Mouse (Mus musculus) hindbrain, embryonic 16.5 days (tissue): Measurements from ENCODE around the gene Prss57. TPM values are rescaled to one million over a fixed set of nuclear protein-coding genes. Genes with fewer than 3 reads are reported as not detected.

Experiments
- ATAC-seq: fragments of 200-750 bp; cut with Nextera tagmentation; 2 replicates; pipeline ENCODE4 v1.8.0; 2017; ENCODE audit warnings: moderate TSS enrichment, moderate library complexity
- H3K27ac ChIP-seq: fragments of 300-500 bp; sonication (generic); 2 replicates; pipeline ENCODE4 v1.5.1; 2014; ENCODE audit warnings: low read depth, mild to moderate bottlenecking, control low read depth, low read length, moderate library complexity
- H3K27me3 ChIP-seq: fragments of 300-500 bp; sonication (generic); replicated peaks from 2 replicates; pipeline ENCODE4 v1.6.1; 2014; ENCODE audit warnings: low read length; ENCODE audit not compliant: control insufficient read depth, insufficient read depth
- H3K36me3 ChIP-seq: fragments of 300-500 bp; sonication (generic); 2 replicates; pipeline ENCODE4 v1.6.1; 2014; ENCODE audit warnings: mild to moderate bottlenecking, low read length, moderate library complexity, mixed read lengths; ENCODE audit not compliant: control insufficient read depth, insufficient read depth
- H3K4me1 ChIP-seq: fragments of 300-500 bp; sonication (generic); 2 replicates; pipeline ENCODE4 v1.6.1; 2014; ENCODE audit warnings: low read depth, low read length; ENCODE audit not compliant: control insufficient read depth, insufficient read depth
- H3K4me2 ChIP-seq: fragments of 300-500 bp; sonication (generic); 2 replicates; pipeline ENCODE4 v1.6.1; 2014; ENCODE audit warnings: mild to moderate bottlenecking, low read length, control low read depth, moderate library complexity
- H3K4me3 ChIP-seq: fragments of 300-500 bp; sonication (generic); 2 replicates; pipeline ENCODE4 v1.5.1; 2014; ENCODE audit warnings: mild to moderate bottlenecking, low read length, control low read depth, moderate library complexity
- H3K9ac ChIP-seq: fragments of 300-500 bp; sonication (generic); 2 replicates; pipeline ENCODE4 v1.6.1; 2014; ENCODE audit warnings: low read depth, mild to moderate bottlenecking, control low read depth, low read length, moderate library complexity
- H3K9me3 ChIP-seq: fragments of 300-500 bp; sonication (generic); 2 replicates; pipeline ENCODE4 v1.6.1; 2014; ENCODE audit warnings: mild to moderate bottlenecking, low read length, moderate library complexity; ENCODE audit not compliant: control insufficient read depth
- WGBS: fragments of 180-500 bp; shearing (Covaris S2); extraction: QIAGEN DNeasy Blood & Tissue Kit; methylation state at CpG from one replicate; pipeline ENCODE4 v1.1.7; 2014; 5-methylcytosine and 5-hydroxymethylcytosine counted together
- polyA plus RNA-seq: library from polyadenylated mRNA; unstranded; fragments of >200 nt; fragmentation: Nextera tagmentation; extraction: Ambion mirVana; gene quantifications from 2 replicates; pipeline ENCODE4 v1.2.1, GENCODE M21; 2015

Prss57 gene
- polyA plus RNA-seq, 1 experiment from 2014 or later: not detected

- Histone ChIP-seq H3K9ac (no peak overlapping the region), H3K27ac (no peak overlapping the region; the same call in 1 of the 2 replicates), H3K4me3 (no peak overlapping the region), H3K27me3 (no peaks in the 10 kb centered on the region), H3K4me2 (no peak overlapping the region), H3K36me3 (peaks cover 43% of the 10 kb centered on the region), H3K9me3 (no peaks in the 10 kb centered on the region), H3K4me1 (no peaks in the 10 kb centered on the region)
- WGBS: 85% methylated on average over 5 of the region's 5 CpGs
- no peak for ATAC-seq
These were observed 23.6 kb upstream of the Prss57 start for GRCm38 (mm10) chr10:79814271-79814842.

GRCm38 (mm10) chr10:79811736-79812637 is 21.2 kb upstream of the Prss57 start:
- ATAC-seq: peak; percentile 49
- H3K9me3 ChIP-seq: no peaks in the 10 kb centered on the region
- H3K27ac ChIP-seq: no peak overlapping the region
- H3K4me1 ChIP-seq: peaks cover 3% of the 10 kb centered on the region; the same call in 1 of the 2 replicates
- H3K27me3 ChIP-seq: no peaks in the 10 kb centered on the region
- no peak overlapping the region for H3K4me2 ChIP-seq
- 33% methylated on average over 15 of the region's 15 CpGs for WGBS
- no peak overlapping the region for H3K9ac ChIP-seq
- H3K4me3 ChIP-seq: no peak overlapping the region
- peaks cover 51% of the 10 kb centered on the region for H3K36me3 ChIP-seq

GRCm38 (mm10) chr10:79808728-79809127 is 18.0 kb upstream of the Prss57 start:
- Histone ChIP-seq H3K4me1 (peaks cover 11% of the 10 kb centered on the region), H3K36me3 (peaks cover 30% of the 10 kb centered on the region), H3K4me3 (no peak overlapping the region), H3K27ac (no peak overlapping the region), H3K9me3 (no peaks in the 10 kb centered on the region), H3K4me2 (no peak overlapping the region), H3K9ac (no peak overlapping the region), H3K27me3 (no peaks in the 10 kb centered on the region)
- 85% methylated on average over 11 of the region's 11 CpGs for WGBS
- no peak for ATAC-seq

- H3K27ac ChIP-seq: peak overlapping the region; percentile 23; the same call in 1 of the 2 replicates
- H3K4me1 ChIP-seq: peaks cover 20% of the 10 kb centered on the region
- H3K9ac ChIP-seq: peak overlapping the region; percentile 22; the same call in 1 of the 2 replicates
- H3K4me2 ChIP-seq: no peak overlapping the region
- no peak overlapping the region for H3K4me3 ChIP-seq
- no peak for ATAC-seq
- no peaks in the 10 kb centered on the region for H3K27me3 ChIP-seq
- 32% methylated on average over 11 of the region's 11 CpGs for WGBS
- H3K9me3 ChIP-seq: no peaks in the 10 kb centered on the region
- H3K36me3 ChIP-seq: peaks cover 30% of the 10 kb centered on the region
These were observed 17.1 kb upstream of the Prss57 start for GRCm38 (mm10) chr10:79807826-79808225.

- Histone ChIP-seq H3K27me3 (no peaks in the 10 kb centered on the region), H3K27ac (no peak overlapping the region), H3K4me1 (peaks cover 29% of the 10 kb centered on the region), H3K36me3 (peaks cover 25% of the 10 kb centered on the region), H3K4me2 (no peak overlapping the region), H3K4me3 (no peak overlapping the region), H3K9ac (no peak overlapping the region), H3K9me3 (no peaks in the 10 kb centered on the region)
- 85% methylated on average over 10 of the region's 10 CpGs for WGBS
- no peak for ATAC-seq
These were observed 16.2 kb upstream of the Prss57 start for GRCm38 (mm10) chr10:79806972-79807371.

- Histone ChIP-seq H3K4me1 (peaks cover 34% of the 10 kb centered on the region), H3K9ac (no peak overlapping the region), H3K27ac (no peak overlapping the region), H3K36me3 (peaks cover 20% of the 10 kb centered on the region), H3K27me3 (no peaks in the 10 kb centered on the region), H3K4me3 (no peak overlapping the region), H3K4me2 (no peak overlapping the region), H3K9me3 (no peaks in the 10 kb centered on the region)
- 85% methylated on average over 9 of the region's 9 CpGs for WGBS
- no peak for ATAC-seq
These were observed 15.6 kb upstream of the Prss57 start for GRCm38 (mm10) chr10:79806331-79806730.

GRCm38 (mm10) chr10:79805636-79806035 is 14.9 kb upstream of the Prss57 start:
- H3K27ac ChIP-seq: no peak overlapping the region

GRCm38 (mm10) chr10:79803716-79804323 is 13.1 kb upstream of the Prss57 start:
- 3% methylated on average over 29 of the region's 29 CpGs for WGBS
- H3K36me3 ChIP-seq: peaks cover 6% of the 10 kb centered on the region
- peak overlapping the region; percentile 50 for H3K9ac ChIP-seq
- ATAC-seq: peak; percentile 90
- H3K4me3 ChIP-seq: peak overlapping the region; percentile 17
- no peaks in the 10 kb centered on the region for H3K9me3 ChIP-seq
- H3K4me1 ChIP-seq: peaks cover 34% of the 10 kb centered on the region
- peak overlapping the region; percentile 47 for H3K4me2 ChIP-seq
- H3K27me3 ChIP-seq: no peaks in the 10 kb centered on the region
- H3K27ac ChIP-seq: peak overlapping the region; percentile 79

More at GRCm38 (mm10) chr10:79805636-79806035, 14.9 kb upstream of the Prss57 start:
- H3K4me1 ChIP-seq: peaks cover 34% of the 10 kb centered on the region
- peaks cover 17% of the 10 kb centered on the region for H3K36me3 ChIP-seq
- H3K4me2 ChIP-seq: no peak overlapping the region
- no peak for ATAC-seq
- H3K4me3 ChIP-seq: no peak overlapping the region
- WGBS: 78% methylated on average over 11 of the region's 11 CpGs
- no peak overlapping the region for H3K9ac ChIP-seq
- no peaks in the 10 kb centered on the region for H3K9me3 ChIP-seq
- H3K27me3 ChIP-seq: no peaks in the 10 kb centered on the region
